Mouse (Mus musculus): ENCODE measurements around the gene Cyp2d22. TPM values are rescaled to one million over a fixed set of nuclear protein-coding genes. Genes with fewer than 3 reads are reported as not detected.

Gene Cyp2d22
- polyA plus RNA-seq, 1 experiment from 2014 or later = 18.2 TPM

- no peaks in the 10 kb centered on the region for H3K36me3 ChIP-seq (ENCODE audit: insufficient read depth, low read length)
- ATAC-seq (ENCODE audit: low FRiP score, low TSS enrichment) = no peak
- peaks cover 41% of the 10 kb centered on the region for H3K4me1 ChIP-seq (ENCODE audit: insufficient read depth, low read length)
- no peak overlapping the region for H3K27ac ChIP-seq (ENCODE audit: low read length)
- H3K9ac ChIP-seq (replicated peaks; ENCODE audit: low read length) = no peak overlapping the region
- H3K4me2 ChIP-seq (replicated peaks; ENCODE audit: low read depth, low read length) = no peak overlapping the region
- 78% methylated on average over 5 of the region's 5 CpGs for WGBS
- H3K4me3 ChIP-seq (ENCODE audit: low read length) = no peak overlapping the region
- no peaks in the 10 kb centered on the region for H3K9me3 ChIP-seq (ENCODE audit: low read length)
- H3K27me3 ChIP-seq (ENCODE audit: insufficient read depth, low read length) = no peaks in the 10 kb centered on the region
Measured at GRCm38 (mm10) chr15:82342543-82342935, 37.5 kb downstream of the Cyp2d22 start.

GRCm38 (mm10) chr15:82341675-82342542, 38.2 kb downstream of the Cyp2d22 start:
- Histone ChIP-seq H3K27me3 (ENCODE audit: insufficient read depth, low read length) (no peaks in the 10 kb centered on the region), H3K4me3 (ENCODE audit: low read length) (peak overlapping the region; percentile 46), H3K4me1 (ENCODE audit: insufficient read depth, low read length) (peaks cover 38% of the 10 kb centered on the region), H3K4me2 (replicated peaks; ENCODE audit: low read depth, low read length) (peak overlapping the region; percentile 60), H3K9me3 (ENCODE audit: low read length) (no peaks in the 10 kb centered on the region), H3K36me3 (ENCODE audit: insufficient read depth, low read length) (no peaks in the 10 kb centered on the region), H3K27ac (ENCODE audit: low read length) (peak overlapping the region; percentile 79), H3K9ac (replicated peaks; ENCODE audit: low read length) (peak overlapping the region; percentile 84)
- 56% methylated on average over 15 of the region's 15 CpGs for WGBS
- no peak for ATAC-seq (ENCODE audit: low FRiP score, low TSS enrichment)

- ATAC-seq (ENCODE audit: low FRiP score, low TSS enrichment) = peak; percentile 13; the same call in 1 of the 2 replicates
- Histone ChIP-seq H3K27me3 (ENCODE audit: insufficient read depth, low read length) (no peaks in the 10 kb centered on the region), H3K4me1 (ENCODE audit: insufficient read depth, low read length) (peaks cover 36% of the 10 kb centered on the region), H3K36me3 (ENCODE audit: insufficient read depth, low read length) (0 out of 2 replicates have a peak, but pooled peaks cover 5% of the 10 kb centered on the region), H3K4me2 (replicated peaks; ENCODE audit: low read depth, low read length) (peak overlapping the region; percentile 60), H3K4me3 (ENCODE audit: low read length) (peak overlapping the region; percentile 46), H3K27ac (ENCODE audit: low read length) (peak overlapping the region; percentile 79), H3K9me3 (ENCODE audit: low read length) (no peaks in the 10 kb centered on the region), H3K9ac (replicated peaks; ENCODE audit: low read length) (peak overlapping the region; percentile 84)
- WGBS = 1% methylated on average over 37 of the region's 40 CpGs
Measured at GRCm38 (mm10) chr15:82341036-82341501, 39.0 kb downstream of the Cyp2d22 start.

GRCm38 (mm10) chr15:82340414-82341035, 39.5 kb downstream of the Cyp2d22 start:
- peak overlapping the region; percentile 60 for H3K4me2 ChIP-seq (replicated peaks; ENCODE audit: low read depth, low read length)
- WGBS = 39% methylated on average over 21 of the region's 21 CpGs
- peak overlapping the region; percentile 84 for H3K9ac ChIP-seq (replicated peaks; ENCODE audit: low read length)
- no peaks in the 10 kb centered on the region for H3K9me3 ChIP-seq (ENCODE audit: low read length)
- peaks cover 10% of the 10 kb centered on the region for H3K36me3 ChIP-seq (ENCODE audit: insufficient read depth, low read length)
- peak overlapping the region; percentile 79 for H3K27ac ChIP-seq (ENCODE audit: low read length)
- H3K27me3 ChIP-seq (ENCODE audit: insufficient read depth, low read length) = no peaks in the 10 kb centered on the region
- H3K4me3 ChIP-seq (ENCODE audit: low read length) = peak overlapping the region; percentile 46
- H3K4me1 ChIP-seq (ENCODE audit: insufficient read depth, low read length) = peaks cover 36% of the 10 kb centered on the region
- ATAC-seq (ENCODE audit: low FRiP score, low TSS enrichment) = no peak

GRCm38 (mm10) chr15:82339634-82340254, 40.3 kb downstream of the Cyp2d22 start:
- WGBS = 61% methylated on average over 8 of the region's 8 CpGs
- Histone ChIP-seq H3K36me3 (ENCODE audit: insufficient read depth, low read length) (peaks cover 18% of the 10 kb centered on the region), H3K4me3 (ENCODE audit: low read length) (no peak overlapping the region), H3K27ac (ENCODE audit: low read length) (no peak overlapping the region), H3K9ac (replicated peaks; ENCODE audit: low read length) (no peak overlapping the region), H3K27me3 (ENCODE audit: insufficient read depth, low read length) (no peaks in the 10 kb centered on the region), H3K9me3 (ENCODE audit: low read length) (no peaks in the 10 kb centered on the region), H3K4me2 (replicated peaks; ENCODE audit: low read depth, low read length) (no peak overlapping the region), H3K4me1 (ENCODE audit: insufficient read depth, low read length) (peaks cover 36% of the 10 kb centered on the region)
- no peak for ATAC-seq (ENCODE audit: low FRiP score, low TSS enrichment)

GRCm38 (mm10) chr15:82339150-82339549, 40.9 kb downstream of the Cyp2d22 start:
- Histone ChIP-seq H3K4me1 (ENCODE audit: insufficient read depth, low read length) (peaks cover 34% of the 10 kb centered on the region), H3K4me3 (ENCODE audit: low read length) (peak overlapping the region; percentile 61), H3K27me3 (ENCODE audit: insufficient read depth, low read length) (no peaks in the 10 kb centered on the region), H3K9ac (replicated peaks; ENCODE audit: low read length) (peak overlapping the region; percentile 80), H3K27ac (ENCODE audit: low read length) (no peak overlapping the region), H3K4me2 (replicated peaks; ENCODE audit: low read depth, low read length) (peak overlapping the region; percentile 73), H3K9me3 (ENCODE audit: low read length) (no peaks in the 10 kb centered on the region), H3K36me3 (ENCODE audit: insufficient read depth, low read length) (peaks cover 24% of the 10 kb centered on the region)
- 57% methylated on average over 10 of the region's 10 CpGs for WGBS
- no peak for ATAC-seq (ENCODE audit: low FRiP score, low TSS enrichment)

GRCm38 (mm10) chr15:82338593-82339112, 41.4 kb downstream of the Cyp2d22 start, which contains the start of the genes Naga, Pheta2 and Smdt1:
Naga (minus strand) TSS chr15:82338925.
Pheta2 (plus strand) TSS chr15:82338942.
Smdt1 (plus strand) TSS chr15:82338959.
- peaks cover 26% of the 10 kb centered on the region for H3K36me3 ChIP-seq (ENCODE audit: insufficient read depth, low read length)
- H3K9me3 ChIP-seq (ENCODE audit: low read length) = no peaks in the 10 kb centered on the region
- under 1% methylated on average over 41 of the region's 41 CpGs for WGBS
- H3K4me2 ChIP-seq (replicated peaks; ENCODE audit: low read depth, low read length) = peak within 1 kb of the TSS; percentile 73
- H3K4me1 ChIP-seq (ENCODE audit: insufficient read depth, low read length) = peaks cover 33% of the 10 kb centered on the region
- peak; percentile 85 for ATAC-seq (ENCODE audit: low FRiP score, low TSS enrichment)
- peak within 1 kb of the TSS; percentile 47; the same call in 1 of the 2 replicates for H3K27ac ChIP-seq (ENCODE audit: low read length)
- H3K9ac ChIP-seq (replicated peaks; ENCODE audit: low read length) = peak within 1 kb of the TSS; percentile 80
- H3K4me3 ChIP-seq (ENCODE audit: low read length) = peak within 1 kb of the TSS; percentile 61
- H3K27me3 ChIP-seq (ENCODE audit: insufficient read depth, low read length) = no peaks in the 10 kb centered on the region

GRCm38 (mm10) chr15:82337875-82338274, 42.2 kb downstream of the Cyp2d22 start:
- Histone ChIP-seq H3K4me2 (replicated peaks; ENCODE audit: low read depth, low read length) (peak overlapping the region; percentile 73), H3K9ac (replicated peaks; ENCODE audit: low read length) (peak overlapping the region; percentile 80), H3K9me3 (ENCODE audit: low read length) (no peaks in the 10 kb centered on the region), H3K27ac (ENCODE audit: low read length) (peak overlapping the region; percentile 47; the same call in 1 of the 2 replicates), H3K4me1 (ENCODE audit: insufficient read depth, low read length) (peaks cover 33% of the 10 kb centered on the region), H3K36me3 (ENCODE audit: insufficient read depth, low read length) (peaks cover 26% of the 10 kb centered on the region), H3K27me3 (ENCODE audit: insufficient read depth, low read length) (no peaks in the 10 kb centered on the region), H3K4me3 (ENCODE audit: low read length) (peak overlapping the region; percentile 61)
- 19% methylated on average over 4 of the region's 4 CpGs for WGBS
- ATAC-seq (ENCODE audit: low FRiP score, low TSS enrichment) = no peak

- H3K27ac ChIP-seq (ENCODE audit: low read length) = no peak overlapping the region
- no peak for ATAC-seq (ENCODE audit: low FRiP score, low TSS enrichment)
- no peaks in the 10 kb centered on the region for H3K9me3 ChIP-seq (ENCODE audit: low read length)
- no peak overlapping the region for H3K4me2 ChIP-seq (replicated peaks; ENCODE audit: low read depth, low read length)
- H3K27me3 ChIP-seq (ENCODE audit: insufficient read depth, low read length) = no peaks in the 10 kb centered on the region
- peaks cover 28% of the 10 kb centered on the region for H3K4me1 ChIP-seq (ENCODE audit: insufficient read depth, low read length)
- no peak overlapping the region for H3K4me3 ChIP-seq (ENCODE audit: low read length)
- H3K36me3 ChIP-seq (ENCODE audit: insufficient read depth, low read length) = peaks cover 32% of the 10 kb centered on the region
- H3K9ac ChIP-seq (replicated peaks; ENCODE audit: low read length) = no peak overlapping the region; the same call in 1 of the 2 replicates
- WGBS = 89% methylated on average over 12 of the region's 12 CpGs
Measured at GRCm38 (mm10) chr15:82336629-82337028, 43.4 kb downstream of the Cyp2d22 start.

All from kidney, embryonic 16.5 days (tissue).